Mouse (Mus musculus) MEL (cell line): ENCODE results near the gene Srarp. TPM values are rescaled to one million over a fixed set of nuclear protein-coding genes. Genes with fewer than 3 reads are reported as not detected.

Source experiments
- DNase-seq: peaks from one replicate; pipeline ENCODE4 v3.0.0; 2011; ENCODE audit warnings: low read depth, low spot score
- H3K27ac ChIP-seq: 2 replicates; pipeline ENCODE4 v1.5.1; 2012; ENCODE audit warnings: low read depth, mild to moderate bottlenecking, control low read depth, low read length, moderate library complexity; ENCODE audit not compliant: control insufficient read depth
- H3K27me3 ChIP-seq, 2 experiments: fragments of 150-350 bp in 1 of 2; sonication (generic) in 1 of 2; 2 replicates each; pipeline ENCODE4 v1.6.1; 2012; ENCODE audit warnings: low read length in 2 of 2, mild to moderate bottlenecking in 2 of 2, improper control_type of control experiment in 1 of 2, moderate library complexity in 1 of 2; ENCODE audit not compliant: insufficient read depth in 2 of 2, control insufficient read depth in 1 of 2
- H3K36me3 ChIP-seq, 2 experiments: 2 replicates each; pipeline ENCODE4 v1.6.1; 2012 to 2014; ENCODE audit warnings: low read length in 2 of 2, improper control_type of control experiment in 1 of 2, inconsistent platforms in 1 of 2, mild to moderate bottlenecking in 1 of 2; ENCODE audit not compliant: insufficient read depth in 2 of 2, control insufficient read depth in 1 of 2
- H3K4me1 ChIP-seq, 2 experiments: fragments of 150-350 bp in 1 of 2; sonication (generic) in 1 of 2; 2 replicates each; pipeline ENCODE4 v1.6.1; 2012; ENCODE audit warnings: low read length in 2 of 2, improper control_type of control experiment in 1 of 2, mild to moderate bottlenecking in 1 of 2; ENCODE audit not compliant: insufficient read depth in 2 of 2, control insufficient read depth in 1 of 2
- H3K4me3 ChIP-seq, 2 experiments: fragments of 150-350 bp in 1 of 2; sonication (generic) in 1 of 2; 2 replicates each; pipeline ENCODE4 v1.5.1; 2012; ENCODE audit warnings: low read depth in 2 of 2, low read length in 2 of 2, mild to moderate bottlenecking in 2 of 2, moderate library complexity in 2 of 2, control low read depth in 1 of 2, improper control_type of control experiment in 1 of 2; ENCODE audit not compliant: control insufficient read depth in 1 of 2, insufficient read depth in 1 of 2
- H3K79me2 ChIP-seq: 2 replicates; pipeline ENCODE4 v1.6.1; 2012; ENCODE audit warnings: mild to moderate bottlenecking, low read length, moderate library complexity; ENCODE audit not compliant: control insufficient read depth, poor library complexity, insufficient read depth
- H3K9ac ChIP-seq: 2 replicates; pipeline ENCODE4 v1.6.1; 2012; ENCODE audit warnings: low read depth, mild to moderate bottlenecking, control low read depth, low read length, moderate library complexity; ENCODE audit not compliant: control insufficient read depth, poor library complexity, severe bottlenecking
- H3K9me3 ChIP-seq: fragments of 150-350 bp; sonication (generic); replicated peaks from 2 replicates; pipeline ENCODE4 v1.6.1; 2012; ENCODE audit warnings: mild to moderate bottlenecking, low read length, improper control_type of control experiment, moderate library complexity; ENCODE audit not compliant: insufficient read depth
- BHLHE40 ChIP-seq: IDR thresholded peaks from 2 replicates; pipeline ENCODE4 v1.6.1; 2012; ENCODE audit warnings: low read depth, mild to moderate bottlenecking, inconsistent platforms, low read length, improper control_type of control experiment, borderline replicate concordance
- CHD1 ChIP-seq: IDR thresholded peaks from 2 replicates; pipeline ENCODE4 v1.6.1; 2012; ENCODE audit warnings: low read depth, mild to moderate bottlenecking, inconsistent platforms, low read length, improper control_type of control experiment
- CHD2 ChIP-seq: IDR thresholded peaks from 2 replicates; pipeline ENCODE4 v1.6.1; 2011; ENCODE audit warnings: low read length, improper control_type of control experiment
- ELF1 ChIP-seq: IDR thresholded peaks from 2 replicates; pipeline ENCODE4 v1.6.1; 2014; ENCODE audit warnings: low read depth, mild to moderate bottlenecking, inconsistent platforms, low read length, improper control_type of control experiment, moderate library complexity
- EP300 ChIP-seq, 2 experiments: IDR thresholded peaks; 2 replicates each; pipeline ENCODE4 v1.6.1; 2011; ENCODE audit warnings: improper control_type of control experiment in 2 of 2, low read length in 2 of 2, low read depth in 1 of 2, mild to moderate bottlenecking in 1 of 2
- ETS1 ChIP-seq: IDR thresholded peaks from 2 replicates; pipeline ENCODE4 v1.6.1; 2012; ENCODE audit warnings: low read depth, mild to moderate bottlenecking, inconsistent platforms, low read length, improper control_type of control experiment, moderate library complexity
- GABPA ChIP-seq: IDR thresholded peaks from 2 replicates; pipeline ENCODE4 v1.6.1; 2012; ENCODE audit warnings: low read depth, mild to moderate bottlenecking, inconsistent platforms, low read length, improper control_type of control experiment, moderate library complexity
- MAFK ChIP-seq: IDR thresholded peaks from 2 replicates; pipeline ENCODE4 v1.6.1; 2011; ENCODE audit warnings: low read depth, mild to moderate bottlenecking, low read length, improper control_type of control experiment, borderline replicate concordance
- MAZ ChIP-seq: IDR thresholded peaks from 2 replicates; pipeline ENCODE4 v1.6.1; 2012; ENCODE audit warnings: low read depth, mild to moderate bottlenecking, inconsistent platforms, low read length, improper control_type of control experiment
- MXI1 ChIP-seq: IDR thresholded peaks from 2 replicates; pipeline ENCODE4 v1.6.1; 2011; ENCODE audit warnings: mild to moderate bottlenecking, low read depth, low read length, improper control_type of control experiment
- MYC ChIP-seq: IDR thresholded peaks from 2 replicates; pipeline ENCODE4 v1.6.1; 2011; ENCODE audit warnings: low read depth, mild to moderate bottlenecking, low read length, improper control_type of control experiment, moderate library complexity
- NELFE ChIP-seq: IDR thresholded peaks from 2 replicates; pipeline ENCODE4 v1.6.1; 2011; ENCODE audit warnings: low read depth, low read length, improper control_type of control experiment
- POLR2AphosphoS5 ChIP-seq: IDR thresholded peaks from 2 replicates; pipeline ENCODE4 v1.6.1; 2012; ENCODE audit warnings: low read depth, borderline replicate concordance, mild to moderate bottlenecking, inconsistent platforms, low read length, moderate library complexity, mixed read lengths
- RAD21 ChIP-seq: IDR thresholded peaks from 2 replicates; pipeline ENCODE4 v1.6.1; 2011; ENCODE audit warnings: mild to moderate bottlenecking, low read depth, low read length, improper control_type of control experiment
- SMC3 ChIP-seq: IDR thresholded peaks from 2 replicates; pipeline ENCODE4 v1.6.1; 2011; ENCODE audit warnings: low read depth, low read length, improper control_type of control experiment
- UBTF ChIP-seq: IDR thresholded peaks from 2 replicates; pipeline ENCODE4 v1.6.1; 2012; ENCODE audit warnings: low read depth, mild to moderate bottlenecking, inconsistent platforms, low read length, improper control_type of control experiment, moderate library complexity, borderline replicate concordance; ENCODE audit not compliant: insufficient read depth
- ZKSCAN1 ChIP-seq: IDR thresholded peaks from 2 replicates; pipeline ENCODE4 v1.6.1; 2012; ENCODE audit warnings: low read depth, mild to moderate bottlenecking, inconsistent platforms, low read length, improper control_type of control experiment, moderate library complexity
- ZMIZ1 ChIP-seq: IDR thresholded peaks from 2 replicates; pipeline ENCODE4 v1.6.1; 2012; ENCODE audit warnings: low read depth, mild to moderate bottlenecking, inconsistent platforms, low read length, improper control_type of control experiment, moderate library complexity
- ZNF384 ChIP-seq: IDR thresholded peaks from 2 replicates; pipeline ENCODE4 v1.6.1; 2012; ENCODE audit warnings: low read depth, mild to moderate bottlenecking, inconsistent platforms, low read length, improper control_type of control experiment
- polyA plus RNA-seq, 2 experiments: library from polyadenylated mRNA; stranded (reverse) in 1 of 2; unstranded in 1 of 2; fragments of >175 nt in 1 of 2; fragments of >200 nt in 1 of 2; gene quantifications; 2 replicates each; pipeline versions ENCODE4 v1.2.1 to v1.2.4; 2012; ENCODE audit warnings: low replicate concordance in 2 of 2, low read depth in 1 of 2; ENCODE audit not compliant: insufficient read length in 2 of 2, insufficient read depth in 1 of 2, missing spikeins in 1 of 2
- total RNA-seq: library from RNA; depleted of rRNA; stranded (reverse); fragments of 300-350 nt; gene quantifications from 2 replicates; pipeline ENCODE4 v1.2.3, GENCODE M21; 2012

Gene Srarp
- total and polyA plus RNA-seq, 3 experiments = not detected

DNA sequence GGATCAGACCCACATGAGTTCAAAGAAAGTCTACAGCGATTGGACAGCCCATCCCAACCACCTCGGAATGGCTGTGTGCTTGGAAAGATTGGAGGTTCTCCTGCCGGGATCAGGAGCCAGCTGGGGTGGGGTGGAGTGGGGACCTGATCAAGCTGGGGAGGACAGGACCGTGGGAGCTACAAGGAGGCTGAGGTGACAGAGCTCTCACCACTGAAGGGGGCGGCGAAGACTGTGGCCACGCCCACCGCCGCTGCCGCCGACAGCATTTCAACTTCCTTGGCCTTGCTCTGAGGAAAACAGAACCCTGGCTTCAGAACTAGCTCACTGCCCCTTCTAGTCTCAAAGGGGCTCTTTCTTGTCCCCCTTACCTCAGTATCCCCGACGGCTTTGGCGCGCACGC is 41.2 kb downstream of the Srarp start:
- no peak overlapping the region for H3K27ac ChIP-seq
- no peaks in the 10 kb centered on the region for H3K79me2 ChIP-seq
- no peak for DNase-seq
- H3K27me3 ChIP-seq = peaks cover 0 to 7% of the 10 kb centered on the region in 2 experiments; a peak in 3 of 4 replicates
- H3K9me3 ChIP-seq = no peaks in the 10 kb centered on the region
- H3K9ac ChIP-seq = no peak overlapping the region
- no peaks in the 10 kb centered on the region for H3K4me1 ChIP-seq
- H3K36me3 ChIP-seq = no peaks in the 10 kb centered on the region
- no peak for TF ChIP-seq GABPA
- no peak overlapping the region for H3K4me3 ChIP-seq

- no peak for DNase-seq
- Histone ChIP-seq H3K27ac (no peak overlapping the region), H3K4me1 (no peaks in the 10 kb centered on the region), H3K4me3 (no peak overlapping the region), H3K36me3 (no peaks in the 10 kb centered on the region), H3K9ac (no peak overlapping the region), H3K79me2 (no peaks in the 10 kb centered on the region), H3K9me3 (no peaks in the 10 kb centered on the region), H3K27me3 (peaks cover 0 to 6% of the 10 kb centered on the region in 2 experiments; a peak in 3 of 4 replicates)
- TF ChIP-seq ZNF384 = no peak
- TF ChIP-seq CHD2 = no peak
- TF ChIP-seq ELF1 = no peak
- no peak for TF ChIP-seq MAZ
Measured at GRCm38 (mm10) chr4:141391293-141391692, 44.6 kb downstream of the Srarp start.

DNA sequence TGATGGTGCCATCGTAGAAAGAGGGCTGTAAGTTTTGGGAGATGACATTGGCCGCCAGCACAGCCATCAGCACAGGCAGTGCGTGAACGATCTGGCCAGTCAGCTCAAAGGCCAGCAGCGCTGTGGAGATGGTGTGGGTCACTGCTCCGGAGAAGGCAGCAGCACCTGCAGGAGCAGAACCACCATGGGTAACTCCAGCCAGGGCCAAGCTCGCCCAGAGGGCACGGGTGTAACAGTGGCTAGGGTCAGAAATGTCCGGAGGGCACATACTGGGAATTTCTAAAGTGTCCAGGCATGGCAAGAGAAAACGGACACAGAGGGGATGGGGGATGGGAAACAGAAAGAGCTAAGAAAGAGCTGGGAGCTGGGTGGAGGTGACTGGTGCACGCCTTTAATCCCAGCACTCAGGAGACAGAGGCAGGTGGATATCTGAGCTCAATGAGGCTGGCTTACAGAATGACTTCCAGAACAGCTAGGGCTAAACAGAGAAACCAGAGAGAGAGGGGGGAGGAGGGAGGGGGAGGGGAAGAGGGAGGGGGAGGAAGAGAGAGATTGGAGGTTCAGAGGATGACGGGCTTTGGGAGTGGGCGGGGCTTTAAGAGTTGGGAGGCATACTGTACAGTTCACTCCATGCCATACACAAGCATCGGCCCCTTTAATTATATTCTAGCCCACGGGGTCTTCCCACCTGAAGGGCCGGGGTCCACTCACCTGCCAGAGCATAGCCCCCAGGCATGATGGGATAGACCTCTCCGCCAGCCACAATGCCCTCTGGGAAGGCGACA is 46.3 kb downstream of the Srarp start:
- Histone ChIP-seq H3K9me3 (no peaks in the 10 kb centered on the region), H3K27ac (no peak overlapping the region), H3K4me1 (no peaks in the 10 kb centered on the region), H3K36me3 (no peaks in the 10 kb centered on the region), H3K27me3 (peaks cover 0 to 4% of the 10 kb centered on the region in 2 experiments; a peak in 3 of 4 replicates), H3K4me3 (no peak overlapping the region), H3K79me2 (no peaks in the 10 kb centered on the region), H3K9ac (no peak overlapping the region)
- no peak for DNase-seq
- TF ChIP-seq ELF1 (no peak), ZKSCAN1 (no peak), MAZ (no peak), ETS1 (no peak), EP300 (IDR thresholded peaks at IDR 0.05; ENCODE audit: low read depth in 1 of 2, low read length in 2 of 2) (no peak), SMC3 (no peak), MAFK (no peak), MYC (no peak), BHLHE40 (no peak), RAD21 (no peak), CHD1 (no peak), UBTF (no peak), MXI1 (no peak), NELFE (no peak), ZMIZ1 (no peak), POLR2AphosphoS5 (no peak)
